Mouse (Mus musculus): ENCODE measurements around the gene Ralgps1. TPM values are rescaled to one million over a fixed set of nuclear protein-coding genes. Genes with fewer than 3 reads are reported as not detected.

The Ralgps1 gene
- polyA plus RNA-seq (2012; fragmentation: generic; extraction: Trizol) = 0.47 TPM
- long read RNA-seq, experiment 1 = 0 reads
- long read RNA-seq, experiment 2, full-length matches to known transcripts = 3 of 10 reads
- long read RNA-seq, experiment 2, partial matches to known transcripts = 2 of 10 reads
- long read RNA-seq, experiment 2, other reads (novel, unspliced or antisense) = 5 of 10 reads

GRCm38 (mm10) chr2:33370777-33371647 lies at the start of gene Ralgps1:
Ralgps1 (minus strand) TSS chr2:33371486.
- H3K79me2 ChIP-seq (ENCODE audit: control insufficient read depth, insufficient read depth) = no peaks in the 10 kb centered on the region
- H3ac ChIP-seq (ENCODE audit: control insufficient read depth, insufficient read length, low read depth) = peak within 1 kb of the TSS; percentile 68
- H3K79me3 ChIP-seq (ENCODE audit: low read depth) = no peaks in the 10 kb centered on the region
- no peaks in the 10 kb centered on the region for H3K27me3 ChIP-seq (ENCODE audit: control insufficient read depth, insufficient read depth, insufficient read length)
- peak; percentile 28 for TF ChIP-seq MAX (IDR thresholded peaks at IDR 0.05)
- no peak for TF ChIP-seq FOSL1 (IDR thresholded peaks at IDR 0.05; ENCODE audit: insufficient read depth, low read length, poor library complexity, severe bottlenecking)
- no peaks in the 10 kb centered on the region for H3K36me3 ChIP-seq (ENCODE audit: control insufficient read depth, insufficient read depth)
- H3K4me3 ChIP-seq (ENCODE audit: insufficient read depth, poor library complexity, severe bottlenecking) = peak within 1 kb of the TSS; percentile 32

GRCm38 (mm10) chr2:33417454-33417853 lies 46.2 kb upstream of the Ralgps1 start:
- Histone ChIP-seq H3K4me3 (ENCODE audit: insufficient read depth, poor library complexity, severe bottlenecking) (no peak overlapping the region), H3K27me3 (ENCODE audit: control insufficient read depth, insufficient read depth, insufficient read length) (no peaks in the 10 kb centered on the region), H3K79me3 (ENCODE audit: low read depth) (no peaks in the 10 kb centered on the region), H3K79me2 (ENCODE audit: control insufficient read depth, insufficient read depth) (no peaks in the 10 kb centered on the region), H3ac (ENCODE audit: control insufficient read depth, insufficient read length, low read depth) (no peak overlapping the region), H3K36me3 (ENCODE audit: control insufficient read depth, insufficient read depth) (peaks cover 5% of the 10 kb centered on the region)
- TF ChIP-seq MYOG (IDR thresholded peaks at IDR 0.05; ENCODE audit: control insufficient read depth, extremely low read depth, insufficient read length) (no peak), MYOD1 (IDR thresholded peaks at IDR 0.05; ENCODE audit: control insufficient read depth, insufficient read length, low read depth) (no peak), MAX (IDR thresholded peaks at IDR 0.05) (no peak), USF1 (IDR thresholded peaks at IDR 0.05; ENCODE audit: low read depth) (no peak), CEBPB (IDR thresholded peaks at IDR 0.05; ENCODE audit: low read depth) (no peak), FOSL1 (IDR thresholded peaks at IDR 0.05; ENCODE audit: insufficient read depth, low read length, poor library complexity, severe bottlenecking) (no peak), CTCF (IDR thresholded peaks at IDR 0.05; ENCODE audit: control insufficient read depth, insufficient read depth, insufficient read length) (no peak)

- H3ac ChIP-seq (ENCODE audit: control insufficient read depth, insufficient read length, low read depth) = no peak overlapping the region
- peaks cover 29% of the 10 kb centered on the region for H3K36me3 ChIP-seq (ENCODE audit: control insufficient read depth, insufficient read depth)
- no peaks in the 10 kb centered on the region for H3K79me2 ChIP-seq (ENCODE audit: control insufficient read depth, insufficient read depth)
- no peak for TF ChIP-seq MYOD1 (IDR thresholded peaks at IDR 0.05; ENCODE audit: control insufficient read depth, insufficient read length, low read depth)
- TF ChIP-seq USF1 (IDR thresholded peaks at IDR 0.05; ENCODE audit: low read depth) = no peak
- no peak for TF ChIP-seq MAX (IDR thresholded peaks at IDR 0.05)
- H3K27me3 ChIP-seq (ENCODE audit: control insufficient read depth, insufficient read depth, insufficient read length) = no peaks in the 10 kb centered on the region
- no peak overlapping the region for H3K4me3 ChIP-seq (ENCODE audit: insufficient read depth, poor library complexity, severe bottlenecking)
- H3K79me3 ChIP-seq (ENCODE audit: low read depth) = no peaks in the 10 kb centered on the region
Observed at GRCm38 (mm10) chr2:33414019-33414418, 42.7 kb upstream of the Ralgps1 start.

- H3K79me3 ChIP-seq (ENCODE audit: low read depth) = no peaks in the 10 kb centered on the region
- no peak for TF ChIP-seq CTCF (IDR thresholded peaks at IDR 0.05; ENCODE audit: control insufficient read depth, insufficient read depth, insufficient read length)
- no peak for TF ChIP-seq MYOG (IDR thresholded peaks at IDR 0.05; ENCODE audit: control insufficient read depth, extremely low read depth, insufficient read length)
- TF ChIP-seq USF1 (IDR thresholded peaks at IDR 0.05; ENCODE audit: low read depth) = no peak
- no peak for TF ChIP-seq MYOD1 (IDR thresholded peaks at IDR 0.05; ENCODE audit: control insufficient read depth, insufficient read length, low read depth)
- no peak for TF ChIP-seq MAX (IDR thresholded peaks at IDR 0.05)
- no peak for TF ChIP-seq FOSL1 (IDR thresholded peaks at IDR 0.05; ENCODE audit: insufficient read depth, low read length, poor library complexity, severe bottlenecking)
- TF ChIP-seq CEBPB (IDR thresholded peaks at IDR 0.05; ENCODE audit: low read depth) = no peak
- peaks cover 37% of the 10 kb centered on the region for H3K36me3 ChIP-seq (ENCODE audit: control insufficient read depth, insufficient read depth)
Observed at GRCm38 (mm10) chr2:33412111-33412510, 40.8 kb upstream of the Ralgps1 start.

GRCm38 (mm10) chr2:33403511-33404003 lies 32.3 kb upstream of the Ralgps1 start:
- H3K4me3 ChIP-seq (ENCODE audit: insufficient read depth, poor library complexity, severe bottlenecking) = no peak overlapping the region
- H3ac ChIP-seq (ENCODE audit: control insufficient read depth, insufficient read length, low read depth) = no peak overlapping the region
- no peaks in the 10 kb centered on the region for H3K79me3 ChIP-seq (ENCODE audit: low read depth)
- H3K36me3 ChIP-seq (ENCODE audit: control insufficient read depth, insufficient read depth) = peaks cover 3% of the 10 kb centered on the region
- TF ChIP-seq MAX (IDR thresholded peaks at IDR 0.05) (no peak), FOSL1 (IDR thresholded peaks at IDR 0.05; ENCODE audit: insufficient read depth, low read length, poor library complexity, severe bottlenecking) (no peak), CEBPB (IDR thresholded peaks at IDR 0.05; ENCODE audit: low read depth) (no peak), USF1 (IDR thresholded peaks at IDR 0.05; ENCODE audit: low read depth) (no peak), MYOG (IDR thresholded peaks at IDR 0.05; ENCODE audit: control insufficient read depth, extremely low read depth, insufficient read length) (no peak)
- H3K79me2 ChIP-seq (ENCODE audit: control insufficient read depth, insufficient read depth) = no peaks in the 10 kb centered on the region
- no peaks in the 10 kb centered on the region for H3K27me3 ChIP-seq (ENCODE audit: control insufficient read depth, insufficient read depth, insufficient read length)

More at GRCm38 (mm10) chr2:33412111-33412510, 40.8 kb upstream of the Ralgps1 start:
- Histone ChIP-seq H3K27me3 (ENCODE audit: control insufficient read depth, insufficient read depth, insufficient read length) (no peaks in the 10 kb centered on the region), H3K4me3 (ENCODE audit: insufficient read depth, poor library complexity, severe bottlenecking) (no peak overlapping the region), H3K79me2 (ENCODE audit: control insufficient read depth, insufficient read depth) (no peaks in the 10 kb centered on the region), H3ac (ENCODE audit: control insufficient read depth, insufficient read length, low read depth) (no peak overlapping the region)

GRCm38 (mm10) chr2:33402638-33403037 lies 31.4 kb upstream of the Ralgps1 start:
- H3K79me3 ChIP-seq (ENCODE audit: low read depth) = no peaks in the 10 kb centered on the region
- no peaks in the 10 kb centered on the region for H3K36me3 ChIP-seq (ENCODE audit: control insufficient read depth, insufficient read depth)
- H3ac ChIP-seq (ENCODE audit: control insufficient read depth, insufficient read length, low read depth) = no peak overlapping the region
- TF ChIP-seq MYOD1 (IDR thresholded peaks at IDR 0.05; ENCODE audit: control insufficient read depth, insufficient read length, low read depth) (no peak), FOSL1 (IDR thresholded peaks at IDR 0.05; ENCODE audit: insufficient read depth, low read length, poor library complexity, severe bottlenecking) (no peak)
- no peaks in the 10 kb centered on the region for H3K27me3 ChIP-seq (ENCODE audit: control insufficient read depth, insufficient read depth, insufficient read length)
- H3K79me2 ChIP-seq (ENCODE audit: control insufficient read depth, insufficient read depth) = no peaks in the 10 kb centered on the region
- no peak overlapping the region for H3K4me3 ChIP-seq (ENCODE audit: insufficient read depth, poor library complexity, severe bottlenecking)
